Mouse (Mus musculus) limb, embryonic 10.5 days (tissue): ENCODE results near the gene Gm10639. TPM values are rescaled to one million over a fixed set of nuclear protein-coding genes. Genes with fewer than 3 reads are reported as not detected.
"Not testable (repeated sequence)": the region's sequence is repeated elsewhere in the genome, so short reads cannot be mapped to it uniquely, and the experiment has no call there.

Source experiments
- DNase-seq: peaks from one replicate; pipeline ENCODE4 v3.0.0-alpha.2; 2017; ENCODE audit warnings: low spot score
- H3K27ac ChIP-seq: fragments of 300-500 bp; sonication (generic); 2 replicates; pipeline ENCODE4 v1.5.1; 2016; ENCODE audit warnings: mild to moderate bottlenecking
- H3K27me3 ChIP-seq: fragments of 300-500 bp; sonication (generic); 2 replicates; pipeline ENCODE4 v1.6.1; 2016; ENCODE audit warnings: low read depth, mild to moderate bottlenecking; ENCODE audit not compliant: poor library complexity, severe bottlenecking
- H3K36me3 ChIP-seq: fragments of 300-500 bp; sonication (generic); 2 replicates; pipeline ENCODE4 v1.6.1; 2016; ENCODE audit warnings: mild to moderate bottlenecking, moderate library complexity
- H3K4me1 ChIP-seq: fragments of 300-500 bp; sonication (generic); 2 replicates; pipeline ENCODE4 v1.6.1; 2016
- H3K4me3 ChIP-seq: fragments of 300-500 bp; sonication (generic); 2 replicates; pipeline ENCODE4 v1.5.1; 2016; ENCODE audit warnings: mild to moderate bottlenecking, moderate library complexity
- H3K9me3 ChIP-seq: fragments of 300-500 bp; sonication (generic); replicated peaks from 2 replicates; pipeline ENCODE4 v1.6.1; 2016; ENCODE audit warnings: mild to moderate bottlenecking
- WGBS: fragments of 180-500 bp; shearing (Covaris S2); methylation state at CpG from one replicate; pipeline ENCODE4 v1.1.7; 2016; 5-methylcytosine and 5-hydroxymethylcytosine counted together
- polyA plus RNA-seq: library from polyadenylated mRNA; unstranded; fragments of >200 nt; fragmentation: Nextera tagmentation; extraction: Ambion mirVana; gene quantifications from 2 replicates; pipeline ENCODE4 v1.2.1, GENCODE M21; 2016

Gm10639 gene
- not detected in 2 replicates for polyA plus RNA-seq

GRCm38 (mm10) chr9:78289723-78290122, at the start of gene Gm10639:
Gm10639 (plus strand) TSS chr9:78289923.
- not testable (repeated sequence) for H3K36me3 ChIP-seq, H3K4me1 ChIP-seq, H3K9me3 ChIP-seq, H3K27ac ChIP-seq, H3K27me3 ChIP-seq, DNase-seq, H3K4me3 ChIP-seq
- 87% methylated on average over 3 of the region's 3 CpGs for WGBS

GRCm38 (mm10) chr9:78255683-78256470, 33.8 kb upstream of the Gm10639 start:
- not testable (repeated sequence) for H3K9me3 ChIP-seq, H3K27me3 ChIP-seq, DNase-seq, H3K4me3 ChIP-seq, H3K27ac ChIP-seq, H3K36me3 ChIP-seq, H3K4me1 ChIP-seq
- 71% methylated on average over 4 of the region's 4 CpGs for WGBS

GRCm38 (mm10) chr9:78256914-78257313, 32.8 kb upstream of the Gm10639 start, which contains the start of gene Gm3776:
Gm3776 (plus strand) TSS chr9:78257129.
- WGBS, result 69% methylated on average over 2 of the region's 3 CpGs
- not testable (repeated sequence) for DNase-seq, H3K27me3 ChIP-seq, H3K9me3 ChIP-seq, H3K4me1 ChIP-seq, H3K4me3 ChIP-seq, H3K36me3 ChIP-seq, H3K27ac ChIP-seq

GRCm38 (mm10) chr9:78259688-78260087, 30.0 kb upstream of the Gm10639 start:
- H3K9me3 ChIP-seq, DNase-seq, H3K36me3 ChIP-seq, H3K4me3 ChIP-seq, H3K27me3 ChIP-seq, H3K4me1 ChIP-seq, H3K27ac ChIP-seq: not testable (repeated sequence)
- WGBS, result 0% methylated on average over 1 of the region's 6 CpGs

- not testable (repeated sequence) for H3K4me1 ChIP-seq, DNase-seq, H3K27me3 ChIP-seq, H3K27ac ChIP-seq, H3K4me3 ChIP-seq, H3K36me3 ChIP-seq, H3K9me3 ChIP-seq
- 91% methylated on average over 3 of the region's 3 CpGs for WGBS
Measured at GRCm38 (mm10) chr9:78270945-78271344, 18.8 kb upstream of the Gm10639 start.

GRCm38 (mm10) chr9:78282002-78282711, 7.6 kb upstream of the Gm10639 start:
- WGBS, result 91% methylated on average over 4 of the region's 4 CpGs
- not testable (repeated sequence) for H3K4me3 ChIP-seq, H3K27me3 ChIP-seq, H3K27ac ChIP-seq, H3K36me3 ChIP-seq, H3K4me1 ChIP-seq, DNase-seq, H3K9me3 ChIP-seq

GRCm38 (mm10) chr9:78289063-78289462, 660 bp upstream of the Gm10639 start:
- H3K4me1 ChIP-seq, H3K27ac ChIP-seq, H3K36me3 ChIP-seq, H3K27me3 ChIP-seq, H3K9me3 ChIP-seq, H3K4me3 ChIP-seq, DNase-seq: not testable (repeated sequence)
- WGBS, result 89% methylated on average over 1 of the region's 1 CpGs

- H3K9me3 ChIP-seq, H3K36me3 ChIP-seq, H3K27me3 ChIP-seq, H3K27ac ChIP-seq, H3K4me3 ChIP-seq, DNase-seq, H3K4me1 ChIP-seq: not testable (repeated sequence)
- 77% methylated on average over 8 of the region's 8 CpGs for WGBS
Measured at GRCm38 (mm10) chr9:78292462-78292861, 2.7 kb downstream of the Gm10639 start.

GRCm38 (mm10) chr9:78293683-78294082, 4.0 kb downstream of the Gm10639 start:
- DNase-seq, H3K27ac ChIP-seq, H3K9me3 ChIP-seq, H3K27me3 ChIP-seq, H3K4me1 ChIP-seq, H3K36me3 ChIP-seq, H3K4me3 ChIP-seq: not testable (repeated sequence)
- WGBS, result 100% methylated on average over 1 of the region's 1 CpGs

GRCm38 (mm10) chr9:78294781-78295180, 5.1 kb downstream of the Gm10639 start:
- H3K9me3 ChIP-seq, H3K36me3 ChIP-seq, DNase-seq, H3K27me3 ChIP-seq, H3K4me3 ChIP-seq, H3K27ac ChIP-seq, H3K4me1 ChIP-seq: not testable (repeated sequence)
- WGBS, result 85% methylated on average over 7 of the region's 7 CpGs

GRCm38 (mm10) chr9:78296089-78296488, 6.4 kb downstream of the Gm10639 start:
- not testable (repeated sequence) for H3K9me3 ChIP-seq, H3K4me1 ChIP-seq, H3K27me3 ChIP-seq, H3K27ac ChIP-seq, H3K4me3 ChIP-seq, H3K36me3 ChIP-seq
- peak; percentile 76 for DNase-seq
- 10% methylated on average over 6 of the region's 6 CpGs for WGBS

- Histone ChIP-seq H3K36me3 (no peaks in the 10 kb centered on the region), H3K27me3 (no peaks in the 10 kb centered on the region), H3K27ac (no peak overlapping the region), H3K4me1 (no peaks in the 10 kb centered on the region), H3K4me3 (no peak overlapping the region), H3K9me3 (no peaks in the 10 kb centered on the region)
- no peak for DNase-seq
- WGBS, result 89% methylated on average over 1 of the region's 1 CpGs
Measured at GRCm38 (mm10) chr9:78298232-78298631, 8.5 kb downstream of the Gm10639 start.

GRCm38 (mm10) chr9:78299143-78299542, 9.4 kb downstream of the Gm10639 start:
- H3K4me3 ChIP-seq, H3K36me3 ChIP-seq, H3K9me3 ChIP-seq, H3K27ac ChIP-seq, DNase-seq, H3K27me3 ChIP-seq, H3K4me1 ChIP-seq: not testable (repeated sequence)
- WGBS, result 72% methylated on average over 1 of the region's 1 CpGs
